Mouse (Mus musculus): ENCODE results near the gene Cox19. TPM values are rescaled to one million over a fixed set of nuclear protein-coding genes. Genes with fewer than 3 reads are reported as not detected.

The Cox19 gene
- 8.3 TPM for polyA plus RNA-seq (2014; fragmentation: Illumina TruSeq; extraction: RNeasy Lipid Tissue Mini Kit (QIAGEN cat#74804); ENCODE audit: low read depth, low replicate concordance)

DNA sequence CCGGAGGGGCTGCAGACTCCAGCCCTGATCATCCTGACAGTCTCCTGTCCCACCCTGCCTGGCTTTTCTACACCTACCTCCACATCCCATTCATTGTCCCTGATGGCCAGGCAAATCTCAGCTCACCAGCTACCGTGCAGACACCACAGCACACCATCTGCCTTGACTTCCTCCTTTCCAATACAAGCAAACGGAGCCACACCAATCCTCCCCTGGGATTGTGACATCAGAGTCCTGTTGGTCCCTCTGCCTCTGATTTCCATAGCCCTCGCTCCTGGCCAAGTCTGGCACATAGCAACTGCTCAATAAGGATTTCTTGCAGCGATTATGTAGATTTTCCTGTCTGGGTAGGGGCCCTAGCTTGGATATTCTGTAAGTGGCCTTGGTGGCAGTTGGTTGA, at the start of gene Cox19:
Cox19 (minus strand) TSS at position 285 of the 400 bp plus-strand sequence.

DNA sequence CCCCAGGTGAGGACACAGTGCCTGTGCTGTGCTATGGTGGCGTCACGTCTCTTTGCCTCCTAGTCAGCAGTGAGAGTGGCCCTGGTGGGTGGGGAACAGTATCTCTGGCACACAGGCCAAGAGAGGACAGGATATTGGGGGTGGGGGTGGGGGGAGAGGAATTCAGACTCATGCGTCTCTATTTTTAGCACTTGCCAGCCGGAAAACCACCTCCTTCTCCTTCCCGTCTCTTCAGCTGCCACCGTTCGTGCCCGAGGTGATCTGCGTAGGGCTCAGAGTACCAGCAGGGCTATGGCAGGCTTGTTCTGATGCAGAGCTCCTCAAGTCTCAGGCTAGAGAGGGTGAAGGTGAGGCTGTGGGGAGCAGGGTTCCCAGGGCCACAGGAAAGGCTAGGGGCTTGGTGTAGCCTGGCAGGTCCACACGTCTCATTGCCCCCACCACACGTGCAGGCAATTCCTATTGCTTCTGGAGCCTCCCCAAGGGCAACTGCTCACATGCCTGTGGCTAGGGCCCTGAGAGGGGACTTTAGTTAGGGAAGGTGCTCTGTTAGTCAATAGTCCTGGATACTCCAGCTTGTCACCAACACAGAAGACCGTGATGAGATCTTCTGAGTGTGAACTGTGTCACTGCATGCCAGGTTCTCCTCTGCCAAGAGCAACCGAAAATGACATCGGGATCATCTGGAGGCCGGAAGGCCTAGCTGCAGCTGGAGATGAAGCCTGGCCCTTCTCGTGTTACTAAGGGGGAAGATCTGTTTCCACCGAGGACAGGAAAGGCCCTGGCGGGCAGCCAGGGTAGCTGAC, 26.5 kb upstream of the Cox19 start, which contains the start of gene Gpr146:
Gpr146 (plus strand) TSS at position 230 of the 803 bp plus-strand sequence.

GRCm38 (mm10) chr5:139352317-139352716, 1.1 kb upstream of the Cox19 start, which contains the start of gene Cyp2w1:
Gene Cyp2w1, plus strand, starts transcription at chr5:139352617.

DNA sequence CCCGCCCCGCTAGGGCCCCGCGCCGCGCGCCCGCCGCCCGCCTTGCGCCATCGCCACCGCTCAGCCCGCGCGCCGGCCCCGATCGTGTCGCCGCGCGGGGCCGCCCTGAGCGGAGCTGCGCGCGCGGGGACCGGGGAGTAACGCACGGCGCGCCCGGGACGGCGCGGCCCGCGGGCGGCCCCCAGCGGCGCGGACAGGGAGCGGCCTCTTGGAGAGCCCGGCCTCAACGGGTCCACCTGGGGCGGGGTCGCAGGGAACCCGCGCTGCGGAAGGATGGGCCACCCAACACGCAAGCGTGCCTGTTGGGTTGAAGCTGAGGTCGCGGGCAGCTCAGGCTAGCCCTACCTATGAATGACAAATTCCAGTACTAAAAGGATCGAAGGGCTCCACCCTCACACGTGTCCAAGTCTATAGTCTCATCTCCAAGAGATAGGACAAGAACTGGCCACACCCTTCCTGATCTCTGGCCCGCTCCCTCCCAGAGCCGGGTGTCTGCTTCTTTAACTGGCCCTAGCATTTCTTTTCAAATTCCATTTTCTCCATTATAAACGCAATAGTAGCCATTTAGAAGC, 25.7 kb downstream of the Cox19 start, which contains the start of gene Adap1:
Adap1 (minus strand) TSS at position 228 of the 572 bp plus-strand sequence.

Other genes starting within 250 kb of the Cox19 start
- 1.7 TPM for gene Prkar1b, start 201.4 kb downstream of the Cox19 start, polyA plus RNA-seq (2014; fragmentation: Illumina TruSeq; extraction: RNeasy Lipid Tissue Mini Kit (QIAGEN cat#74804); ENCODE audit: low read depth, low replicate concordance)
- gene Dnaaf5, start 201.2 kb downstream of the Cox19 start, polyA plus RNA-seq (2014; fragmentation: Illumina TruSeq; extraction: RNeasy Lipid Tissue Mini Kit (QIAGEN cat#74804); ENCODE audit: low read depth, low replicate concordance), result 12.5 TPM
- gene Sun1, start 150.8 kb downstream of the Cox19 start, polyA plus RNA-seq (2014; fragmentation: Illumina TruSeq; extraction: RNeasy Lipid Tissue Mini Kit (QIAGEN cat#74804); ENCODE audit: low read depth, low replicate concordance), result 42.7 TPM
- 9.2 TPM for gene Get4, start 99.1 kb downstream of the Cox19 start, polyA plus RNA-seq (2014; fragmentation: Illumina TruSeq; extraction: RNeasy Lipid Tissue Mini Kit (QIAGEN cat#74804); ENCODE audit: low read depth, low replicate concordance)
- gene Adap1, start 25.8 kb downstream of the Cox19 start, polyA plus RNA-seq (2014; fragmentation: Illumina TruSeq; extraction: RNeasy Lipid Tissue Mini Kit (QIAGEN cat#74804); ENCODE audit: low read depth, low replicate concordance), result 0.15 TPM
- gene Cyp2w1, start 1.2 kb upstream of the Cox19 start, polyA plus RNA-seq (2014; fragmentation: Illumina TruSeq; extraction: RNeasy Lipid Tissue Mini Kit (QIAGEN cat#74804); ENCODE audit: low read depth, low replicate concordance), result not detected
- 0.20 TPM for gene Gpr146, start 26.3 kb upstream of the Cox19 start, polyA plus RNA-seq (2014; fragmentation: Illumina TruSeq; extraction: RNeasy Lipid Tissue Mini Kit (QIAGEN cat#74804); ENCODE audit: low read depth, low replicate concordance)
- gene C130050O18Rik, start 53.9 kb upstream of the Cox19 start, polyA plus RNA-seq (2014; fragmentation: Illumina TruSeq; extraction: RNeasy Lipid Tissue Mini Kit (QIAGEN cat#74804); ENCODE audit: low read depth, low replicate concordance), result not detected
- not detected for gene Gper1, start 71.7 kb upstream of the Cox19 start, polyA plus RNA-seq (2014; fragmentation: Illumina TruSeq; extraction: RNeasy Lipid Tissue Mini Kit (QIAGEN cat#74804); ENCODE audit: low read depth, low replicate concordance)
- gene 3110082I17Rik, start 109.1 kb upstream of the Cox19 start, polyA plus RNA-seq (2014; fragmentation: Illumina TruSeq; extraction: RNeasy Lipid Tissue Mini Kit (QIAGEN cat#74804); ENCODE audit: low read depth, low replicate concordance), result 1.6 TPM
- 6.8 TPM for gene Zfand2a, start 133.1 kb upstream of the Cox19 start, polyA plus RNA-seq (2014; fragmentation: Illumina TruSeq; extraction: RNeasy Lipid Tissue Mini Kit (QIAGEN cat#74804); ENCODE audit: low read depth, low replicate concordance)
- gene Uncx, start 192.1 kb upstream of the Cox19 start, polyA plus RNA-seq (2014; fragmentation: Illumina TruSeq; extraction: RNeasy Lipid Tissue Mini Kit (QIAGEN cat#74804); ENCODE audit: low read depth, low replicate concordance), result not detected

Data from testis, adult 10 weeks (tissue).